Mouse (Mus musculus) thymus, adult 2 months (tissue): ENCODE data around the gene Cse1l.

ENCODE experiments used
- CTCF ChIP-seq: fragments of 200-500 bp; IDR thresholded peaks from 2 replicates; pipeline ENCODE4 v1.5.1; 2012; ENCODE audit warnings: mild to moderate bottlenecking, control low read depth, low read length, moderate library complexity, borderline replicate concordance; ENCODE audit not compliant: control insufficient read depth, poor library complexity, insufficient read depth; ENCODE audit errors: extremely low read depth
- POLR2A ChIP-seq: fragments of 200-500 bp; IDR thresholded peaks from 2 replicates; pipeline ENCODE4 v1.6.1; 2012; ENCODE audit warnings: mild to moderate bottlenecking, low read length, control low read depth, moderate library complexity; ENCODE audit not compliant: control insufficient read depth, poor library complexity, insufficient read depth; ENCODE audit errors: extremely low read depth

DNA sequence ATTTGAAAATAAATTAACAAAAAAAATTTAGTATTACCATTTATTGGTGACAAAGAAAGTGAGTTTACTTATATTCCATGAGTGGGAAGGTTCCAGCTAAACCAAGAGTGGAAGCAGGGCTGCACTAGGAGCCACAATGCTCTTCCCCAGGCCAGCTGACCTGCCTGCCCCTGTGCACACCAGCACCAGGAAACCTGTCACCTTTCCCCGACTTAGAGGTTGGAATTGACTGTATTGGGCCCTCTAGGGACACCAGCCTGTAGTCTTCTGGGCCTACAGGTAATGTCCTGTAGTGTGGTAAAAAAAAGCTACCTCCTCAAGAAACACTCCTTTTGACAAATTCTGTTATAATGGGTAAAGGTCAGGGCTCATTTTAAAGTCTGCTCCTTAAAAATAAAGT, 42.4 kb downstream of the Cse1l start:
- no peak for TF ChIP-seq CTCF
- no peak for TF ChIP-seq POLR2A
